Mouse (Mus musculus) embryo, embryonic 10 days (tissue): Measurements from ENCODE around the gene Awat2.
"Not testable (repeated sequence)": the region's sequence is repeated elsewhere in the genome, so short reads cannot be mapped to it uniquely, and the experiment has no call there.

ENCODE experiments used
- DNase-seq: peaks from one replicate; pipeline ENCODE4 v3.0.0-alpha.2; 2015; ENCODE audit warnings: low spot score

Awat2 gene

DNA sequence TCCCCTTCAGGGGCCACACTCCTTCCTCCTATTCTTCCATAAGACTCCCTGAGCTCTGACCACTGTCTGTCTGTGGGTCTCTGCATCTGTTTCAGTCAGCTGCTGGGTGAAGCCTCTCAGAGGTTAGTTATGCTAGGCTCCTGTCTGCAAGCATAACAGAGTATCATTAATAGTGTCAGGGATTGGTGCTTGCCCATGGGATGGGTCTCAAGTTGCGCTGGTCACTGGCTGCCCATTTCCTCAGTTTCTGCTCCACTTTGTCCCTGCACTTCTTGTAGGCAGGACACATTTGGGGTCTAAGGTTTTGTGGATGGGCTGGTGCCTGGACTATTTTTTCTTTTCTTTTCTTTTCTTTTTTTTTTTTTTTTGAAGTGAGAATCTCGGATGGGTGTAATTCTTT, at the start of gene Awat2:
Gene Awat2, minus strand, starts transcription at position 101 of the 400 bp plus-strand sequence.
- DNase-seq = not testable (repeated sequence)

DNA sequence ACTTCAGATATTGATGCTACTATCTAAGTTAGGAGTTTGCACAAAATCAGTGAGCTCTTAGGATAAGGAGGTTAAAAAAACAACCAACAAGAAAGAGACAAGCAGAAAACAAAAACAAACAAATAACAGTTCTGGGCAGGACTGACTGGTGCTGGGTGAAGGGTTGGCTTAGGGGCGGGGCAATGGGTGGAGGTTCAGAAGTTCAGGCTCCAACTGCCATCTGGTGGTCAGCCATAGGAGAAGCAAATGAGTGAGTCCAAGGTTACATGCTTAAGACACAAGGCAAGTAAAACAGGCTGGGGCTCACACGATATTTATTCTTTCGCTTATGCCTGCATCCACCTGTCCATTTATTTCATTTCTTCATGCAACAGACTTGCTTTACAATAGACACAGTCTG, 37.8 kb upstream of the Awat2 start:
- peak; percentile 70 for DNase-seq

DNA sequence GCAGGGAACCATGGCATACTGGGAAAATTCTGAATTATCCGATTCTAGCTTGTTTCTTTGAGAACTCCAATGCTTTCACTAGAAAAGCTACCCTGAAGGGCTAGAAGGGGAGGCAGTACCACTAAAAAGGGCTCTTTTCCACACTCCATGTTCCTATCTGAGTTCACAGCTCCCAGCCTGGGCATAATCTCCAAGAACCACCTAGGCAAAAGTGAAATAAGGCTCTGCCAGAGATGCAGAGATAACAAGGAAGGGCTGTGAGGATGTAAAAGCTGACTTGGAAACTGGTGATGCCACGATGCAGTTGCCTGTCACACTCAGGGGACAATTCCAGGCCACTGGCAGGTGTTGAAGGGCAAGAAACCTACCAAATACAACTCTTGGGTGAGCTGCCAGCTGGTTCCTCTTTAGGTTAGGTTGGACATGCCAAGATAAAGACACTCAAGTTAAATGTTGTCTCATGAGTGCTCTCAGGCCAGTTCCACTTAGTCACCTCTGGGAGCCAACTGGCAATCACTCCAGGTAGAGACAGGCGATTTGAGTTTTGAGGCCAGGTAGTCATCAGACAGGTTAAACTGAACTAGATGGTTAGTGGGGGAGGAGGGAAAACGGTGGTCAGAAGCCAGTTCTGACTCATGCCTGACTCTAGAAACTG, 33.2 kb upstream of the Awat2 start:
- no peak for DNase-seq

DNA sequence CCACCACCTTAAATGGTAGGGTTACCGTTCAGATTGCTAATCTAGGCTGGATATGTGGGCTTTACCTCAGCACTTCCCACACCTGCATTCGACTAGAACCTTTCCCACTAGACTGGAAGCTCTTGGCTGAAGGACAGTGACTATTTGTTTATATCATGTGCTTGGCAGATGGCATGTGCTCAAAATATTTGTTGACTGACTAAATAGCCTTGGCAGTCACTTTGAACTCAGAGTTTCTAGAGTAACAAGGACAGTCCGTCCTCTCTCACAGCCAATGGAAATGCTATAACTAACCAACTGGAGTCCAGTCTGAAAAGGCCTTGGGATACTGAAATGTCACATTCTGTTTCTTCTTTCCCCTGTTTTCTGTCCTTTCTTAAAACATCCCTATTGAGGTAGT, 29.0 kb upstream of the Awat2 start:
- DNase-seq = no peak

DNA sequence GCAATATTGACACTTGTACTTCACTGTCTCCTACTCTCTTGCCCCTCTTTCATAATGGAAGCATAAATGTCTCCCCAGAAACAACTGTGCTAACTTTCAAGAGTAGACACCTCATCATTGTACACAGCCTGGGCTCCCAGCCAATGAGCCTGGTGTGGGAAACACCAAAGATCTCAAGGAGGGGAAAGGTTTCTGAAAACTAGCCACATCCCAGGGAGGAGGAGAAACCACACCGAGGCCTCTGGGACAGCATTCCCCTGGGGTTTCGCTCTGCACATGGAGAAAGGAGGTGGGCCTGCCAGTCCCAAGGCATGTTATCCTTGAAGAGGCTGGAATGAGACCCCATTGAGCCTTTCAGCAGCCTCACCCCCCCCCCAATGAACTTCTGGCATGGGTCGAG, 27.6 kb upstream of the Awat2 start:
- no peak for DNase-seq

DNA sequence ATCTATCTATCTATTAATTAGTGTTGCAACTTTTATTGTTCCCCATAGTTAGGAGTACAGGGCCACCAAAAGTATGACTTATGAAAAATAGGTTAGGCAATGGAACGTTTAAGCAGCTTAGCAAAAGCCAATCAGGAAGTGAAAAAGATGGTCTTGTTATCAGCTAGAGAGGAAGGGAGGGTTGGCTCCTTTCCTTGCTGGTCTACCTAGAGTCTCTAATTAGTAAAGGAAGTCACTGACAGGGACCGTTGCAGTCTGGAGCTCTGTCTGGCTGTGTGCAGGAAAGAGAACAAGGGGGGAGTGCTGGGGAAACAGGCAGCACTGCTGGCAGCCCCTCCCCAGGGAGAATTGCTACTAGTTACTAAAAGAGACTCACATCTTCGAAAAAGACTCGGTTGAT, 25.5 kb upstream of the Awat2 start:
- DNase-seq = no peak

DNA sequence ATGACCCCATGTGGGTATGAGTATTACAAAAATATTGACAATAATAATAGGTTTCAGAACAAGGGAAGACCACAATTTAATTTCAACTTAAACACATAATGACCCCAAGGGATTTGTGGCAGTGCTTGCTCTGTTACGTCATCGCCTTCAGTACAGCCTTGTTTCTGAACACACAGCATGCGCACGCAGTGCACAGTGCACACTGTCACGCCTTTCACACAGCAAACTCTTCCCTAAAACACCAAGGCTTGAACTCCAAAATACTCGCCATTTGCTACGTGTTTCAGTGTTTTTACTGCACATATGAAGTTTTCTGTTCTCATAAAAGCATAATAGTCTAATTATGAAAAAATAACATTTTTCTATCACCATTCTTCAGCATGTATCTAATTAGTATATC, 1.0 kb upstream of the Awat2 start:
- no peak for DNase-seq

DNA sequence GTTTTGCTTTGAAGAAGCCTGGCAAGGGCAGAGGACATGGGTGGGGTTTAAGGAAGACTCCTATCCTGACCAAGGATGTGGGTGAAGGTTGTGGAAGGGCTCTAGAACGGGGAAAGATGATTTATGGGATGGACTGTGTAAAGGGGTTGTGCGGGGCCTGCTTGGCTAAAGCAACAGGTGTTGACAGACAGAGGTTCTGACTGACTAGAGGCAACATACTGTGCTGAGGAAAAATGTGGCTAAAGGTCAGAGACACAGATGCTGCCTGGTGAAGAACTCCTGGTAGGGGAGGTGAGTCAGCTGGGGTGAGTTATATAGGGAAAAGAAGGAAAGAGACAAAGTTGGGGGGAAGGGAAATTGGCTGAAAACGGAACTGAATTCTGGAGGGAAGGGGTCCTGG, 10.2 kb downstream of the Awat2 start:
- no peak for DNase-seq

DNA sequence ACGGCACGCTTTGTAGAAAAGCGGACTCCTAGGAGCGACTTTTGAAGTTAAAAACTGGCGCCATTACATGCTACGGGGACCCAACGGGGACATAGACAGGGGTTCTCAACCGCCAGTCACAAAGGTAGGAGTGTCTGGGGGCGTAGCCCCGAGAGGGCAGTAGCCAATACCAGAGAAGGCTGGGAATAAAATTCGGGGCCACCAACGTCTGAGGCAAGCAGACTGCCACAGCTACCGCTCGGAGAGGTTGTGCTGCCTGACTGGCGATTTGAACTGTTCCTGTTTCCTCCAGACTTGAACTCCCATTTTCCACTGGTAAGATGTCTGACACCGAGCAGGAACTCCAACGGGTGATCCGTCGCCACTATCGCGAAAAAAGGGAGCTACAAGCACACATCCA, 13.8 kb downstream of the Awat2 start, which contains the start of gene Otud6a:
Gene Otud6a, plus strand, starts transcription at position 321 of the 400 bp plus-strand sequence.
- DNase-seq = no peak

DNA sequence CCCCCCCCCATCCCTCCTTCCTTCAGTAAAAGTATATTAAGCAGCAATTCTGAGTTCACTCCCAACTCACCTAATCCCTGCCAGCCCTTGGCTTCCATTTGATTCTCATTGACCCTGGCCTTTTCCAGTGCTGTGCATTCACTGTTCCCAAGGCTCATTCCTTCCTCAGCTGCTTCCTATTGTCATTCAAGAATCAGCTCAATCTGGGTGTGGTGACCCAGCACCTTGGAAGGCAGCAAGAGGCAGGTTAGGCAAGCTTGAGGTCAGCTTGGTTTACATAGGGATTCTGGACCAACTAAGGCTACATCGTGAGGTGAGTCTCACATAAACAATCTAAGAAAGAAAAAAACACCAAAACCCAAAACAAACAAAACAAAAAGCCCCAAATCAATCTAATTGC, 33.3 kb downstream of the Awat2 start:
- DNase-seq = no peak

DNA sequence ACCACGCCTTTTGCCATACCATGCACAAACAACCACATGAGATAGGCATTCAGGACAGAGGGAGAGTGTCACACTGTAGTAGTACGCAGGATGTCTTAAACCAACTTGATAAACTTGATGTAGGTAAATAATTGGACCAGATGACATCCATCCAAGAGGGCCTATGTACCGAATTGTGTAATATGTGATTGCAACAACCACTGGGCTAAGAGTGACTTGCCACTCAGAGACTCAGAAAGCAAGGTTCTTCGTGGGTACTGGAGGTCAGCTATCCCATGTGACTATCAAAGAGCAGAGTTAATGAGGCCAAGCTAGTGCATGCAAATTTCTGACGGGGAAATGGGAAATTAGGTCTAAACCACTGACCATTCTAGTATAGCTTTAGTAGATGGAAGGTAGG, 40.9 kb downstream of the Awat2 start:
- DNase-seq = no peak

DNA sequence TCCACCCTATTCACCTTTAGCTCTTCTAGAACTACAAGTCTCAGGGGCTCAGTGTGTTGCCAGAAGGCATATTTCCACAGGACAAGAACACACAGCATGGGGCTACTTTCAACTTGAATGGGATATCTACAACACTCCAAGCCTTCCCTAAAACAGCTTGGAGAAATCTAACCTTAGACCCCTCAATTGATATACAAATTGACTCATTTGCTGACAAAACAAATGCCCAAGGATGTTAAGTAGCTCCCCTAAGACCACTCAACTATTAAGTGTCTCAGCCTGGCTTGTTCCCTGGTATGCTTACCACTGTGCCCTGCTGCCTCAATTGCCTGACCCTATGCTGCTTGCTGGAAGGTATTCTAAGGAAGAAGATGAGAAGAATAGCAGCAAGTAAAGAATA, 41.6 kb downstream of the Awat2 start:
- no peak for DNase-seq

DNA sequence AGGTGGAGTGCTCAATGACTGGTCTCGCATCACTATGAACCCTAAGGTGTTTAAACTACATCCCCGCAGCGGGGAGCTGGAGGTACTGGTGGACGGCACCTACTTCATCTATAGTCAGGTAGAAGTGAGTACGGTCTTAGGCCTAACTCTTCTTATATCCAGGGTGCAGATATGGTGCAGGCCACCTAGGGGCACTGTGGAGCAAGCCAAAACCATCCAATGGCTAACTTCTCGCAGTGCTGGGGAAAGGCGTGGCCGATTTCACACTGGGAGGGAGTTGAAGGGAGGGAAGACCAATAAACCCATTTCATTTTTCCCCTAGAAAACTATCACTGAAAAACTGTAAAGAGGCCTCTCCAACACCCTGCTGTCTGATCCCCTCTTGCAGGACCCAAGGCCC, 47.5 kb downstream of the Awat2 start:
- DNase-seq = peak; percentile 10

DNA sequence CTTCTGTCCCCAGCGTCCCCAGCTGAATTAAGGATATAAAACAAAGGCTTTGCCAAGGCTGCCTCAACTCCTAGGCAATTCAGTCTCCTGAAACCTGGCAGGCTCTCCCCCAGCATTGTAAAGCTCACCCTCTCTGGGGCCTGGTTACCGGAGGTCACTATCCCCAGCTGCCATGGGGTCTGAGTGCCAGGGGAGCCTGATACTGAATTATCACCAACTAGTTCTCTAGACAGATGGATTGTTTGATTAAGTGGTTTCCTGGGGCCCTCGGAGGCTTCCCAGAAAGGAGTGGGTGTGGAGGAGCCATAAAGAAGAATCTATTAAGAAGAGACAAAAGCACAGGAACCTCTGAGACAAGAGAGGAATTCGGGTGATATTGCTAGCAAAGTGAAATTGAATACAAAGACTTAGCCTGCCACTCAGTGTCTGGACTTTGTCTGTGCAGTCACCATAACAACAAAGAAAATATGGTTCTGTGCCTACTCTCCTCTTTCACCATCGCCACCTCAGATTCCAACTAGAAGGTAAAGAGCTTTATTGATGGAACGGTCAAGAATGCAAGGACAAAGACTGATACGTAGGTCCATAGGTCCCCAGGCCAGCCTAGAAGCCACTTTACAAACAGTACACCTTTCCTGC, 48.2 kb downstream of the Awat2 start:
- peak; percentile 4 for DNase-seq

DNA sequence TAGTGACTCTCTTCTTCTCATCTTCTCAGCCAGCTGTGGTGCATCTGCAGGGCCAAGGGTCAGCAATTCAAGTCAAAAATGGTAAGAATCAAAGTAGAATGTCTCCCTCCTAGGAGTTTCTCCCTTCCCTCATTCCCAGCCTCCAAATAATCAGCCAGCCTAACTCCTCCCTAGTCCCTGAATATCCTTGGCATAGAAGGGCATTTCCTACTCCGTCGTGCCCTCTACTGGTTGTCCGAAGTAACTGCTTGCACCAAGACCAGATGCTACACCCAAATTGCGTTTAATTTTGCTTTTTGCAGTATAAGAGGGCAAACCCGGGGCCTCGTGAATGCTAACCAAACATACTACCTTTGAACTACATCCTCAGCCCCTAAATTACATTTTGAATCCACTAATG, 50.2 kb downstream of the Awat2 start:
- peak; percentile 69 for DNase-seq

DNA sequence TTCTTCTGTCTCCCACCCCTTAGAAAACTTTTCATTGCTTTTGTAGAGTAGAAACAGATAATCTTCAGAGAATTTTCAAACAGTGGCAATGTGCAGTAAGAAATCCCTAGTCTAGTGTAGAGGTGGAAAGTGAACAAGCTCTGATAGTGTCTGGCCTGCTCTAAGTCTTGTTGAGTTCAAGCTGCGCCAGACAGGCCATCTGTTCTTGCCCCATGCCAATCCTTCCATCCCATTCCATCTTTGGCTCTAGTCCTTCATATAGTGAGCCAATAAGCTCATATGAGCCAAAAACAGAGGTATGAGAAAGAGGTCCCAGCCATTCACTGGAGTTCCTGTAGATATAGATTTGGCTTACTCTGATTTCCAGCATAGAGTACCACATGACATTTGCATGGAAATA, 52.6 kb downstream of the Awat2 start:
- DNase-seq = no peak

DNA sequence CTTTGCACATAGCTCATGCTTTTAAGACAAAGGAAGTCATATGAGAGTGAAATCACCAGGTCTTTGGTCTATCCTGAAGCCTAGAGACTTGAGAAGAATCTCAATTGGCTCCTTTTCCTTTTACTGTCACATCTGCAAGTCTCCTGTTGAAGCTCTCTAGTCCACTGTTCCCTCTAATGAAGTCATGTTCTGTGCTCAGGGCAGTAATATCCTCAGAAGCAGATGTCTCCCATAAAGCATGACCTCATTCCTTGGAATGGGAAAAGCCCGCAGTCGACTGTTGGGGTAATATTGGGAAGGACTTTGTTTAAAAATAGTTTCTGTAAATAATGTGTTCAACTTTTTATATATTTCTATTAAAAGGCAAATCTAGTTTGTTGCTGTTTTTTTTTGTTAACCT, 85.5 kb downstream of the Awat2 start:
- no peak for DNase-seq
